Mouse (Mus musculus): ENCODE measurements around the gene Alpl. TPM values are rescaled to one million over a fixed set of nuclear protein-coding genes. Genes with fewer than 3 reads are reported as not detected.

Alpl gene
- polyA plus RNA-seq, 1 experiment from 2014 or later, result 2.5 TPM

- H3K27ac ChIP-seq (replicated peaks), result no peak overlapping the region
- no peaks in the 10 kb centered on the region for H3K27me3 ChIP-seq (ENCODE audit: control insufficient read depth, insufficient read depth, low read length)
- H3K36me3 ChIP-seq (ENCODE audit: control insufficient read depth, insufficient read depth, low read length), result no peaks in the 10 kb centered on the region
- no peaks in the 10 kb centered on the region; the same call in 1 of the 2 replicates for H3K4me1 ChIP-seq (replicated peaks; ENCODE audit: control insufficient read depth, insufficient read depth)
- H3K4me2 ChIP-seq (replicated peaks; ENCODE audit: low read depth), result no peak overlapping the region
- TF ChIP-seq EP300 (optimal IDR thresholded peaks at IDR 0.05), result no peak
- no peak for TF ChIP-seq CTCF (IDR thresholded peaks at IDR 0.05; ENCODE audit: low read depth)
- no peak overlapping the region for H3K9ac ChIP-seq (ENCODE audit: low read length)
- H3K4me3 ChIP-seq (ENCODE audit: low read depth, low read length), result no peak overlapping the region
- no peak for ATAC-seq (ENCODE audit: low FRiP score, low TSS enrichment)
- no peak for DNase-seq (ENCODE audit: low spot score)
- no peaks in the 10 kb centered on the region for H3K9me3 ChIP-seq (ENCODE audit: control insufficient read depth, low read length)
- WGBS, result 71% methylated on average over 7 of the region's 7 CpGs
Measured at GRCm38 (mm10) chr4:137753199-137753598, 43.0 kb downstream of the Alpl start.

DNA sequence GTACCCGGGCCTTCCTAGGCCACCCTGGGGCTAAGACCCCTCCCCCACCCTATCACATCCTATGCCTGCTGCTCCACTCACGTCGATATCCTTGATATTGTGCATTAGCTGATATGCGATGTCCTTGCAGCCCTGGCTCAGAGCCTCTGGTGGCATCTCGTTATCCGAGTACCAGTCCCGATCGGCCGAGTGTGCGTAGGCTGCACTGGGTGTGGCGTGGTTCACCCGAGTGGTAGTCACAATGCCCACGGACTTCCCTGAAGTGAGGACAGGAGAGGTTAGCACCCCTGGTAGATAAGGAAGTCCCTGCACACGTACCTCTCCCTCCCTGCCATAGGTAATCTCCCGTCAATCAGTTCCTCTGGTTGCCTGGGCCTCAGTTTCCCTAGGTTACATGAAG, 43.7 kb downstream of the Alpl start:
- no peak overlapping the region for H3K4me3 ChIP-seq (ENCODE audit: low read depth, low read length)
- DNase-seq (ENCODE audit: low spot score), result no peak
- 68% methylated on average over 15 of the region's 15 CpGs for WGBS
- H3K27me3 ChIP-seq (ENCODE audit: control insufficient read depth, insufficient read depth, low read length), result no peaks in the 10 kb centered on the region
- no peaks in the 10 kb centered on the region for H3K36me3 ChIP-seq (ENCODE audit: control insufficient read depth, insufficient read depth, low read length)
- no peak overlapping the region for H3K9ac ChIP-seq (ENCODE audit: low read length)
- H3K27ac ChIP-seq (replicated peaks), result no peak overlapping the region
- ATAC-seq (ENCODE audit: low FRiP score, low TSS enrichment), result no peak
- no peaks in the 10 kb centered on the region for H3K9me3 ChIP-seq (ENCODE audit: control insufficient read depth, low read length)
- H3K4me2 ChIP-seq (replicated peaks; ENCODE audit: low read depth), result no peak overlapping the region
- H3K4me1 ChIP-seq (replicated peaks; ENCODE audit: control insufficient read depth, insufficient read depth), result no peaks in the 10 kb centered on the region; the same call in 1 of the 2 replicates
- TF ChIP-seq EP300 (optimal IDR thresholded peaks at IDR 0.05) (no peak), CTCF (IDR thresholded peaks at IDR 0.05; ENCODE audit: low read depth) (no peak)

GRCm38 (mm10) chr4:137751717-137752116, 44.5 kb downstream of the Alpl start:
- Histone ChIP-seq H3K9me3 (ENCODE audit: control insufficient read depth, low read length) (no peaks in the 10 kb centered on the region), H3K27ac (replicated peaks) (peak overlapping the region; percentile 30; the same call in 1 of the 2 replicates), H3K4me1 (replicated peaks; ENCODE audit: control insufficient read depth, insufficient read depth) (no peaks in the 10 kb centered on the region; the same call in 1 of the 2 replicates), H3K4me2 (replicated peaks; ENCODE audit: low read depth) (no peak overlapping the region), H3K4me3 (ENCODE audit: low read depth, low read length) (no peak overlapping the region), H3K27me3 (ENCODE audit: control insufficient read depth, insufficient read depth, low read length) (no peaks in the 10 kb centered on the region), H3K36me3 (ENCODE audit: control insufficient read depth, insufficient read depth, low read length) (no peaks in the 10 kb centered on the region), H3K9ac (ENCODE audit: low read length) (no peak overlapping the region)
- ATAC-seq (ENCODE audit: low FRiP score, low TSS enrichment), result no peak
- TF ChIP-seq EP300 (optimal IDR thresholded peaks at IDR 0.05) (no peak), CTCF (IDR thresholded peaks at IDR 0.05; ENCODE audit: low read depth) (no peak)
- no peak for DNase-seq (ENCODE audit: low spot score)
- 30% methylated on average over 9 of the region's 9 CpGs for WGBS

GRCm38 (mm10) chr4:137751310-137751709, 44.9 kb downstream of the Alpl start:
- ATAC-seq (ENCODE audit: low FRiP score, low TSS enrichment) (no peak; the same call in 1 of the 2 replicates), DNase-seq (ENCODE audit: low spot score) (peak; percentile 51)
- H3K4me3 ChIP-seq (ENCODE audit: low read depth, low read length), result no peak overlapping the region
- 54% methylated on average over 7 of the region's 8 CpGs for whole genome bisulfite sequencing
- peak overlapping the region; percentile 30; the same call in 1 of the 2 replicates for H3K27ac ChIP-seq (replicated peaks)
- H3K27me3 ChIP-seq (ENCODE audit: control insufficient read depth, insufficient read depth, low read length), result no peaks in the 10 kb centered on the region
- no peaks in the 10 kb centered on the region for H3K9me3 ChIP-seq (ENCODE audit: control insufficient read depth, low read length)
- no peak overlapping the region for H3K4me2 ChIP-seq (replicated peaks; ENCODE audit: low read depth)
- TF ChIP-seq CTCF (IDR thresholded peaks at IDR 0.05; ENCODE audit: low read depth), result no peak
- no peak for TF ChIP-seq EP300 (optimal IDR thresholded peaks at IDR 0.05)
- H3K9ac ChIP-seq (ENCODE audit: low read length), result no peak overlapping the region
- H3K4me1 ChIP-seq (replicated peaks; ENCODE audit: control insufficient read depth, insufficient read depth), result no peaks in the 10 kb centered on the region; the same call in 1 of the 2 replicates
- H3K36me3 ChIP-seq (ENCODE audit: control insufficient read depth, insufficient read depth, low read length), result no peaks in the 10 kb centered on the region

DNA sequence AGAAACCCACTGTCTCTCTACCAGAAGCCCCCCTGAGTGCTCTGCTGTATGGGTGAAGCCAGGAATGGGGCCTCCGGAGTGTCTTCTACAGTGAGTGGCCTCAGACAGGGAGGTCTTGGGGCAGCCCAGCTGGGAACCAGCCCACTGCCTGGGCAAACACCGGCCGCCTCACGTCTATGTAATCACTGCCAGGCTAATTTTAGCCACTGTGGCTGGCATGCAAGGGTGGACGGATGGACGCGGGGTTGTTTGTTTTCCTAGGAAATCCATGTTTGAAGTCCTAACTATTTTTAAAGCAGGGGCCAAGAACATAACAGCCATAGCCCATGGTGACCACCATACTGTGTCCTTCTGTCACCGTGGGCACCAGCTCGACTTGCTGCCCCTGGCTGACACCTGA, 46.1 kb downstream of the Alpl start:
- H3K27ac ChIP-seq (replicated peaks), result no peak overlapping the region
- H3K4me2 ChIP-seq (replicated peaks; ENCODE audit: low read depth), result no peak overlapping the region
- TF ChIP-seq EP300 (optimal IDR thresholded peaks at IDR 0.05) (no peak), CTCF (IDR thresholded peaks at IDR 0.05; ENCODE audit: low read depth) (no peak)
- no peaks in the 10 kb centered on the region for H3K27me3 ChIP-seq (ENCODE audit: control insufficient read depth, insufficient read depth, low read length)
- H3K4me1 ChIP-seq (replicated peaks; ENCODE audit: control insufficient read depth, insufficient read depth), result no peaks in the 10 kb centered on the region; the same call in 1 of the 2 replicates
- H3K36me3 ChIP-seq (ENCODE audit: control insufficient read depth, insufficient read depth, low read length), result no peaks in the 10 kb centered on the region
- no peak overlapping the region for H3K9ac ChIP-seq (ENCODE audit: low read length)
- no peak overlapping the region for H3K4me3 ChIP-seq (ENCODE audit: low read depth, low read length)
- DNase-seq (ENCODE audit: low spot score), result no peak
- 51% methylated on average over 9 of the region's 9 CpGs for WGBS
- ATAC-seq (ENCODE audit: low FRiP score, low TSS enrichment), result no peak
- no peaks in the 10 kb centered on the region for H3K9me3 ChIP-seq (ENCODE audit: control insufficient read depth, low read length)

DNA sequence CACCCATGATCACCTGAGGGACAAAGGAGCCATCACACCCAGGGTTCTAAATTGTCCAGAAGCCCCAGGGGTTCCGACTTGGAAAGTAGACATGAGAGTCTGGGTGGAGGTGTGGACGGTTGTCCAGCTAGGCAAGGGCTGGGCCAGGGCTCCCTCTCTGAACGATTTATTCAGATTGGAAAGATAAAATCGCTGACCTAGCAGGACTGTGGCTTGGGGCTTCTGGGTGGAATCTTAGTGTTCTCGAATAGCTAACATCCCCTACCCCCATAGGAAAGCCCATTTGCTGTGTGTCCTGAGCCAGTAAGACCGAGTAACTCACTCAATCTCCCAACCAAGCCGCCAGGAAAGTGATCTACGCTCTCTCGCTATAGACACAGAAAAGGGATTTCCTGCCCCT, 46.5 kb downstream of the Alpl start:
- DNase-seq (ENCODE audit: low spot score), result no peak
- ATAC-seq (ENCODE audit: low FRiP score, low TSS enrichment), result no peak
- no peak overlapping the region for H3K9ac ChIP-seq (ENCODE audit: low read length)
- H3K4me2 ChIP-seq (replicated peaks; ENCODE audit: low read depth), result no peak overlapping the region
- TF ChIP-seq EP300 (optimal IDR thresholded peaks at IDR 0.05) (no peak), CTCF (IDR thresholded peaks at IDR 0.05; ENCODE audit: low read depth) (no peak)
- H3K36me3 ChIP-seq (ENCODE audit: control insufficient read depth, insufficient read depth, low read length), result no peaks in the 10 kb centered on the region
- 60% methylated on average over 9 of the region's 9 CpGs for WGBS
- no peak overlapping the region for H3K4me3 ChIP-seq (ENCODE audit: low read depth, low read length)
- no peak overlapping the region for H3K27ac ChIP-seq (replicated peaks)
- no peaks in the 10 kb centered on the region for H3K9me3 ChIP-seq (ENCODE audit: control insufficient read depth, low read length)
- H3K27me3 ChIP-seq (ENCODE audit: control insufficient read depth, insufficient read depth, low read length), result no peaks in the 10 kb centered on the region
- H3K4me1 ChIP-seq (replicated peaks; ENCODE audit: control insufficient read depth, insufficient read depth), result no peaks in the 10 kb centered on the region; the same call in 1 of the 2 replicates
